Mouse (Mus musculus): ENCODE results near the gene Foxp1.

DNA sequence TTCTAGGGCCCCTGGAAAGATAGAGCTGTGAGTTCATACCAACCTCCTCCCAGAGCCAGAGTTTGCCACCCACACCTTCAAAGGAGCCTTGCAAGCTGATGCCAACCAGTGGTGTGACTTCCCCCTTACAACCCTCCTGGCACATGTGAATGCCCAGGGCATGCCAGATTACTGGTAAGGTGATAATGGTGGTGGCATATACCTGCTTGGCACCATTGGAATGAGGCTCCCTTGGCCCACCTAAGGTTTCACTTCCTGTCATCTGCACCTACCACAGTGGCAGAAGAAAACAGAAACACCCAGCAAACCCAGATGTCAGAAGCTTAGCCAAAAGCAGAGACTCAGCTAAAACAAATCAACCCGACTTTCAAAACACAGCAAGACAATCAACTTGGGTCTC lies 18.8 kb downstream of the Foxp1 start:
- no peak for TF ChIP-seq CTCF (IDR thresholded peaks at IDR 0.05; ENCODE audit: low read depth)
- TF ChIP-seq EP300 (IDR thresholded peaks at IDR 0.05; ENCODE audit: low read depth) = no peak
